Mouse (Mus musculus) adrenal gland, adult 8-10 months (tissue): ENCODE results near the gene Heph. TPM values are rescaled to one million over a fixed set of nuclear protein-coding genes. Genes with fewer than 3 reads are reported as not detected.
"Not testable (repeated sequence)": the region's sequence is repeated elsewhere in the genome, so short reads cannot be mapped to it uniquely, and the experiment has no call there.

ENCODE experiments used
- DNase-seq: peaks from one replicate; pipeline ENCODE4 v3.0.0; 2022
- total RNA-seq, 4 experiments: library from RNA; stranded (reverse); gene quantifications; 2 replicates each; pipeline ENCODE4 v1.2.4; 2022

The Heph gene
- total RNA-seq: 1 to 10 TPM; 4.2 to 10.0 (median 5.8) TPM

DNA sequence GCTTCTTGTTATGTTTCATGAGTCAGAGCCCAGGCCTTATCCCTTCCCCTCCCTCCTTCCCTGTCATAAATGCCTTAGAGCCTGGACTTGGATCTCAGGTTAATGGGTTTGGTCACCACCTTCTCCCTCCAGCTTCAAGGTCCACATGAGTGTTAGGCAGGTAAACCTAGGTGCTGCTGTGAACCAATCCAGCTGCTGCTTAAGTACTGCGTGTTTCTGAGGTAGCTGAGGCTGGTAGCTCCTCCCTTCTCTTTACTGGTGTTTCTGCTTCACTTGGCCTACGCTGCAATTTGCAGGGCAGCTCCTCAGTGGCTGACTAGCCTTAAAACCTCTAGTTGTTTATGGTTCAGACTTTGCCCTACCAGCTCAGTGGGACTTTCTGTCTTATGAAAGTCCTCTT is at the start of gene Heph:
Heph (plus strand) TSS at position 211 of the 400 bp plus-strand sequence.
- DNase-seq: no peak

DNA sequence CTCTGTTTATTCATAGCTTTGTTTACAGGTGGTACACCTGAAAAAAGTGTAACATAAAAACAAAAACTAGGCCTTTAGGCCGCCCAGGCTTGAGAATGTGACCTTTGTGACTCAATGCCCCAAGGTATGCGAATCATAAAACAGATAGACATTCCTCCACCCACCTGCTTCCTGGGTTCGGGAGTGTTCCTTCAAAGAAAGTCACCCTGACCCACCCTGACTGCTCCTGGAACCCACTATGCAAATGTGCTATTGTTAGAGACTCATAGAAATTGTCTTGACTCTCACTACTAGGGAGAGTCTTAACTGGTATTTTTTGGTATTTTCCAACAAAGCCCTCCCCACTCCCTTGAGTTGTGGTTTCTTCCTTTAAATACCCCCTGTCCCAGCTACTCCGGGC is 39.8 kb upstream of the Heph start:
- not testable (repeated sequence) for DNase-seq

- no peak for DNase-seq
Measured at GRCm38 (mm10) chrX:96416970-96417369, 38.2 kb upstream of the Heph start.

DNA sequence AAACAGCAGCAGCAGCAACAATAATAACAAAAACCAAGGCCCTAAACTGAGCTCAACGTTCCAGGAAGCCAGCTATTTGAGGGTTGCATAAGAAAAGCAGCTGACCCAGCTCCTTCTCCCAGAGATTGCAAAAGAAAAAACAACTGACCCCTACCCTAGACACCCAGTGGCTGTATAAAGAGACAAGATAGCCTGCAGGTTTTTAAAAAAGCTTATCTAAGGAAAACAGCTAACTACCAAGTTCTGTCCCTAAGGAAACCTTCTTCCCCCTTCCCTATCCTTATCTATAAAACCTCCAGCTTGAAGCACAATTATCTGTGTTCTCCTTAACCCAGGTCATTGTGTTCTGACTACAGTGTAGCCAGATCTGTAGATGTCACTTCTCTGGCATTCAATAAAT is 37.4 kb upstream of the Heph start:
- no peak for DNase-seq

GRCm38 (mm10) chrX:96419383-96419782 is 35.8 kb upstream of the Heph start:
- DNase-seq: no peak

DNA sequence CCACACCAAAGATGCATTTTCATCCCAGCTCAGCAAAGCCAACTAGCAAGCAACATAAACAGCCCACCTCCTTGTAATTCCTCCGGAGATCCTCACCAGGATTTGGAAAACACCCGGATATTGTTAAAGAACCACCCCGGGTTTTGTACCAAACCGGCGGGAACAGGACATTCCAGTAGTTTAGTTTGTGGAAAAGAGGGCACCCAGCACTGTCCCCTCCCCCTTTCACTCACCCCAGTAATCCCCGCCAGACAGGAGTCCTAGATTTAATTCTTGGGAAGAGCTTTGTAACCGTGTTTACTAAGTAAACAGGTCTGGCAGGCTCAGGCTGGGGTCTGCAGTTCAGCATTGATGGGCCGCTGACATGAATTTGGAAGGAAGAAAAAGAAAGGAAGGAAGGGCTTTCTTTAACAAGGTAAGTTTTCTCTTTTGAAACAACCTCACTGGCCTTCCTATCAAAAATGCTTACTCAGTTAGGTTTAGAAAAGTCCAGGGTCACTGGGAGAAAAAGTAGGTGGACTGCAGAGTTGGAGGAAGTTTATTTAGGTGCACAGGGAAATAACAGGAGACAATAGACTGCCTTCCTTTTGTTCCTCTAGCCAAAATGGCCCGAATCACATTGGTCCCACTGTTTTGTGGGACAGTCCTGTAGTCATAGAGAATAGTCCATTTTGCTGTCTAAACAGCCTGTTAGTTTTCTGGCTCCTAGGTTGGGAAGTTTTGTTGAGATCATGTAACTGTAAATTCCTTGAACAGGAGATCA is 1.2 kb downstream of the Heph start, which contains the start of gene Hsf3:
Hsf3 (minus strand) TSS at position 94 of the 763 bp plus-strand sequence.
- no peak for DNase-seq

DNA sequence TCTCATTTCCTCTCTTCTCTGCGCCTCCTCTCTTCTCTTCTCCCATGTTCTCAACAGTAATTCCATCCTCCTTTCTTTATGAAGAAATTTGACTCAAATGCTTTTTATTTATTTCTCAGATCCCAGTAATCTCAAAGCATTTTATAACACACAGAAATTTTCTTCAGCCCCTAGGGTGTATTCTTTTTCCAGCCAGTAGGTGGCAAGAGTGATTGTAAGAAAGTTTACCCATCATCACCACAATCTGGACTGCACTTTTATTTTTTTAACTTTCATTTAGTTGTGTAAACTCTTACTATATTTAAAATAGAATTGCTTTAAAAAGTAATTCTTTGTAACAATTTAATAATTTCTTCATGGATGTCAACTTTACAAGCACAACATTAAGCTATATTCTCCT is 46.4 kb downstream of the Heph start:
- no peak for DNase-seq

Other genes with a start within 250 kb of the Heph start
- under 1 TPM; 0.17 to 0.65 (median 0.24) TPM for gene Vsig4, start 161.9 kb upstream of the Heph start, total RNA-seq
- under 1 TPM in 3 of 4 experiments, not detected in 1; 0.15 to 0.27 (median 0.18) TPM for gene Hsf3, start 935 bp downstream of the Heph start, total RNA-seq